Mouse (Mus musculus): ENCODE data around the gene Sirt2. TPM values are rescaled to one million over a fixed set of nuclear protein-coding genes. Genes with fewer than 3 reads are reported as not detected.

Sirt2 gene
- polyA plus RNA-seq, 1 experiment: 102 TPM

- DNase-seq: no peak
- TF ChIP-seq CTCF (IDR thresholded peaks at IDR 0.05; ENCODE audit: insufficient read depth, low read length) (no peak), POLR2A (IDR thresholded peaks at IDR 0.05; ENCODE audit: borderline replicate concordance, extremely low read depth, low read depth, low read length) (no peak; the same call in 1 of the 2 replicates)
- WGBS: 75% methylated on average over 6 of the region's 6 CpGs
- Histone ChIP-seq H3K4me1 (ENCODE audit: control insufficient read depth, insufficient read depth, low read length) (peaks cover 23% of the 10 kb centered on the region), H3K4me3 (replicated peaks; ENCODE audit: extremely low read depth, low read depth, low read length) (no peak overlapping the region)
These were observed 51.0 kb downstream of the Sirt2 start for GRCm38 (mm10) chr7:28817524-28817923.

GRCm38 (mm10) chr7:28817957-28818356 lies 51.4 kb downstream of the Sirt2 start:
- no peak for DNase-seq
- Histone ChIP-seq H3K4me1 (ENCODE audit: control insufficient read depth, insufficient read depth, low read length) (peaks cover 19% of the 10 kb centered on the region), H3K4me3 (replicated peaks; ENCODE audit: extremely low read depth, low read depth, low read length) (no peak overlapping the region)
- WGBS: 73% methylated on average over 4 of the region's 4 CpGs
- no peak for TF ChIP-seq CTCF (IDR thresholded peaks at IDR 0.05; ENCODE audit: insufficient read depth, low read length)
- no peak for TF ChIP-seq POLR2A (IDR thresholded peaks at IDR 0.05; ENCODE audit: borderline replicate concordance, extremely low read depth, low read depth, low read length)

GRCm38 (mm10) chr7:28818436-28818835 lies 51.9 kb downstream of the Sirt2 start:
- H3K4me3 ChIP-seq (replicated peaks; ENCODE audit: extremely low read depth, low read depth, low read length): no peak overlapping the region
- no peak for DNase-seq
- peaks cover 17% of the 10 kb centered on the region for H3K4me1 ChIP-seq (ENCODE audit: control insufficient read depth, insufficient read depth, low read length)
- no peak for TF ChIP-seq CTCF (IDR thresholded peaks at IDR 0.05; ENCODE audit: insufficient read depth, low read length)
- no peak for TF ChIP-seq POLR2A (IDR thresholded peaks at IDR 0.05; ENCODE audit: borderline replicate concordance, extremely low read depth, low read depth, low read length)
- 79% methylated on average over 18 of the region's 18 CpGs for WGBS

- Histone ChIP-seq H3K4me1 (ENCODE audit: control insufficient read depth, insufficient read depth, low read length) (peaks cover 13% of the 10 kb centered on the region), H3K4me3 (replicated peaks; ENCODE audit: extremely low read depth, low read depth, low read length) (no peak overlapping the region)
- no peak for TF ChIP-seq CTCF (IDR thresholded peaks at IDR 0.05; ENCODE audit: insufficient read depth, low read length)
- TF ChIP-seq POLR2A (IDR thresholded peaks at IDR 0.05; ENCODE audit: borderline replicate concordance, extremely low read depth, low read depth, low read length): no peak
- WGBS: 82% methylated on average over 4 of the region's 4 CpGs
- no peak for DNase-seq
These were observed 52.4 kb downstream of the Sirt2 start for GRCm38 (mm10) chr7:28818861-28819452.

- H3K4me1 ChIP-seq (ENCODE audit: control insufficient read depth, insufficient read depth, low read length): peaks cover 13% of the 10 kb centered on the region
- DNase-seq: no peak
- WGBS: 66% methylated on average over 4 of the region's 4 CpGs
- H3K4me3 ChIP-seq (replicated peaks; ENCODE audit: extremely low read depth, low read depth, low read length): no peak overlapping the region
- TF ChIP-seq POLR2A (IDR thresholded peaks at IDR 0.05; ENCODE audit: borderline replicate concordance, extremely low read depth, low read depth, low read length) (no peak), CTCF (IDR thresholded peaks at IDR 0.05; ENCODE audit: insufficient read depth, low read length) (no peak)
These were observed 53.0 kb downstream of the Sirt2 start for GRCm38 (mm10) chr7:28819571-28819970.

- DNase-seq: peak; percentile 55
- H3K4me1 ChIP-seq (ENCODE audit: control insufficient read depth, insufficient read depth, low read length): peaks cover 11% of the 10 kb centered on the region
- H3K4me3 ChIP-seq (replicated peaks; ENCODE audit: extremely low read depth, low read depth, low read length): no peak overlapping the region
- WGBS: 38% methylated on average over 12 of the region's 12 CpGs
- TF ChIP-seq CTCF (IDR thresholded peaks at IDR 0.05; ENCODE audit: insufficient read depth, low read length): no peak
- TF ChIP-seq POLR2A (IDR thresholded peaks at IDR 0.05; ENCODE audit: borderline replicate concordance, extremely low read depth, low read depth, low read length): no peak
These were observed 54.1 kb downstream of the Sirt2 start for GRCm38 (mm10) chr7:28820358-28821260.

- DNase-seq: no peak
- Histone ChIP-seq H3K4me3 (replicated peaks; ENCODE audit: extremely low read depth, low read depth, low read length) (no peak overlapping the region), H3K4me1 (ENCODE audit: control insufficient read depth, insufficient read depth, low read length) (peaks cover 13% of the 10 kb centered on the region)
- TF ChIP-seq CTCF (IDR thresholded peaks at IDR 0.05; ENCODE audit: insufficient read depth, low read length) (no peak), POLR2A (IDR thresholded peaks at IDR 0.05; ENCODE audit: borderline replicate concordance, extremely low read depth, low read depth, low read length) (no peak)
- 44% methylated on average over 10 of the region's 10 CpGs for WGBS
These were observed 54.8 kb downstream of the Sirt2 start for GRCm38 (mm10) chr7:28821261-28821831.

GRCm38 (mm10) chr7:28822556-28822955 lies 56.0 kb downstream of the Sirt2 start:
- WGBS: 60% methylated on average over 1 of the region's 1 CpGs
- H3K4me1 ChIP-seq (ENCODE audit: control insufficient read depth, insufficient read depth, low read length): peaks cover 13% of the 10 kb centered on the region
- TF ChIP-seq POLR2A (IDR thresholded peaks at IDR 0.05; ENCODE audit: borderline replicate concordance, extremely low read depth, low read depth, low read length): no peak
- TF ChIP-seq CTCF (IDR thresholded peaks at IDR 0.05; ENCODE audit: insufficient read depth, low read length): no peak

GRCm38 (mm10) chr7:28822993-28823903 lies 56.7 kb downstream of the Sirt2 start:
- peaks cover 11% of the 10 kb centered on the region for H3K4me1 ChIP-seq (ENCODE audit: control insufficient read depth, insufficient read depth, low read length)
- no peak overlapping the region for H3K4me3 ChIP-seq (replicated peaks; ENCODE audit: extremely low read depth, low read depth, low read length)
- no peak for DNase-seq
- no peak for TF ChIP-seq POLR2A (IDR thresholded peaks at IDR 0.05; ENCODE audit: borderline replicate concordance, extremely low read depth, low read depth, low read length)
- no peak for TF ChIP-seq CTCF (IDR thresholded peaks at IDR 0.05; ENCODE audit: insufficient read depth, low read length)
- 54% methylated on average over 10 of the region's 10 CpGs for WGBS

More at GRCm38 (mm10) chr7:28822556-28822955, 56.0 kb downstream of the Sirt2 start:
- H3K4me3 ChIP-seq (replicated peaks; ENCODE audit: extremely low read depth, low read depth, low read length): no peak overlapping the region
- DNase-seq: no peak
